Mouse (Mus musculus): ENCODE results near the gene Fam172a. TPM values are rescaled to one million over a fixed set of nuclear protein-coding genes. Genes with fewer than 3 reads are reported as not detected.

The Fam172a gene
- polyA plus RNA-seq, 1 experiment = 4.0 TPM

DNA sequence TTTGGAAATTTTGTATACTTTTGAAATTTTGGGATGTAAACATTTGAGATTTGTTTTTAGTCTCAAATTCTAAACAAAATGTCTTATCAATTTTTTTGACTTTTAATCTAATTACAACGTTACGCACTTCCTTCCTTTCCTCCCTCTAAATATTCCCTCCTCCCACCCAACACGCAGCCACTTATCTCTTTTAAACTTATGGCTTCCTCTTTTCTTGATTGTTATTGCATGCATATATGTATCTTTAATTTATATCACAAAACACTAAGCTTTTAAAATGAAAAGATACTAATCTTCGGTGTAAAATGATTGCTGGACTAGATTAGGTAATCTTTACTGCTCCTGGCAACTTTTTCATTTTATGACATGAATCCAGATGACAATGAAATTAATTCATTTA, 124.3 kb downstream of the Fam172a start:
- Histone ChIP-seq H3K4me3 (ENCODE audit: control insufficient read depth, low read depth, low read length) (no peak overlapping the region), H3K4me1 (ENCODE audit: control insufficient read depth, insufficient read depth, low read length) (no peaks in the 10 kb centered on the region), H3K27me3 (ENCODE audit: control insufficient read depth, insufficient read depth, low read length) (no peaks in the 10 kb centered on the region), H3K27ac (ENCODE audit: control insufficient read depth, insufficient read depth, low read depth, low read length) (no peak overlapping the region), H3K36me3 (ENCODE audit: control insufficient read depth, insufficient read depth, low read length) (no peaks in the 10 kb centered on the region)
- no peak for TF ChIP-seq CTCF (IDR thresholded peaks at IDR 0.05; ENCODE audit: control insufficient read depth, insufficient read depth, insufficient replicate concordance, low read depth, low read length)
- no peak for TF ChIP-seq POLR2A (IDR thresholded peaks at IDR 0.05; ENCODE audit: control insufficient read depth, low read depth, low read length)

DNA sequence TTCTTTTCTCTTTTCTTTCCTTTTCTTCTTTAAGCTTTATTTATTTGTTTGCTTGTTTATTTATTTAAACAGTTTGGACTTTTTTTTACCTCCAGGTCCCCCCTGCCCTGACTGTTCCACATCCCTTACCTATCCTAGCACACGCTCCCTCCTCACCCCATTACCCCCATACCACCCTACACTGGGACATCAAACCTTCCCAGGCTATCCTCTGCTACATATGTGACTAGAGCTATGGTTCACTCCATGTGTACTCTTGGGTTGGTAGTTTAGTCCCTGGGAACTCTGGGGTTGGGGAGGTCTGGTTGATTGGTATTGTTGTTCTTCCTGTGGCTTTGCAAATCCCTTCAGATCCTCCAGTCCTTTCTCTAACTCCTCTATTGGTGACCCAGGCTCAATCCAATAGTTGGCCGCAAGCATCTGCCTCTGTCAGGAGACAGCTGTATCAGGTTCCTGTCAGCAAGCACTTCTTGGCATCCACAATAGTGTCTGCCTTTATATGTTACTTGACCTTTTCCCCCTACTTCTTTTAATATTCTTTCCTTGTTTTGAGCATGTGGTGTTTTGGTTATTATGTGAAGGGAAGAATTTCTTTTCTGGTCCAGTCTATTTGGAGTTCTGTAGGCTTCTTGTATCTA, 141.3 kb downstream of the Fam172a start:
- no peak for TF ChIP-seq CTCF (IDR thresholded peaks at IDR 0.05; ENCODE audit: control insufficient read depth, insufficient read depth, insufficient replicate concordance, low read depth, low read length)
- TF ChIP-seq POLR2A (IDR thresholded peaks at IDR 0.05; ENCODE audit: control insufficient read depth, low read depth, low read length) = no peak
- H3K27me3 ChIP-seq (ENCODE audit: control insufficient read depth, insufficient read depth, low read length) = no peaks in the 10 kb centered on the region
- H3K36me3 ChIP-seq (ENCODE audit: control insufficient read depth, insufficient read depth, low read length) = no peaks in the 10 kb centered on the region
- H3K4me3 ChIP-seq (ENCODE audit: control insufficient read depth, low read depth, low read length) = no peak overlapping the region
- H3K4me1 ChIP-seq (ENCODE audit: control insufficient read depth, insufficient read depth, low read length) = no peaks in the 10 kb centered on the region
- no peak overlapping the region for H3K27ac ChIP-seq (ENCODE audit: control insufficient read depth, insufficient read depth, low read depth, low read length)

DNA sequence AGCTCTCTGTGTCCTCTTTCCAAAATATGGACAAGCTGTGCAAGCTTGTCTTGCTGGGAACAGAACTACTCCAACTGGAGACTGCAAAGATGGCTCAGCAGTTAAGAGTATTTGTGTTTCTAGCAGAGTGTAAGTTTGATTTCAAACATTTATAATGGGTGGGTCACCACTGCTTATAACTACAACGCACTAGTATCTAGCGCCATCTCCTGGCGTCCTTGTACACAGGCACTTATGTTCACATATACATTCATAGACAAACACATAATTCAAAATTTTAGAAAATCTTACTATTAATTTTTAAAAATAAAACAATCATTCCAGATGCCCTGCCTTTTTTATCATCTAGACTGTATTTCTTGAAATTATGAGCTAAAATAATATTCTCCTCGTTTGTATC, 147.0 kb downstream of the Fam172a start:
- H3K4me1 ChIP-seq (ENCODE audit: control insufficient read depth, insufficient read depth, low read length) = no peaks in the 10 kb centered on the region
- H3K36me3 ChIP-seq (ENCODE audit: control insufficient read depth, insufficient read depth, low read length) = no peaks in the 10 kb centered on the region
- no peak overlapping the region for H3K4me3 ChIP-seq (ENCODE audit: control insufficient read depth, low read depth, low read length)
- no peak overlapping the region for H3K27ac ChIP-seq (ENCODE audit: control insufficient read depth, insufficient read depth, low read depth, low read length)
- no peak for TF ChIP-seq POLR2A (IDR thresholded peaks at IDR 0.05; ENCODE audit: control insufficient read depth, low read depth, low read length)
- no peak for TF ChIP-seq CTCF (IDR thresholded peaks at IDR 0.05; ENCODE audit: control insufficient read depth, insufficient read depth, insufficient replicate concordance, low read depth, low read length)
- H3K27me3 ChIP-seq (ENCODE audit: control insufficient read depth, insufficient read depth, low read length) = no peaks in the 10 kb centered on the region

DNA sequence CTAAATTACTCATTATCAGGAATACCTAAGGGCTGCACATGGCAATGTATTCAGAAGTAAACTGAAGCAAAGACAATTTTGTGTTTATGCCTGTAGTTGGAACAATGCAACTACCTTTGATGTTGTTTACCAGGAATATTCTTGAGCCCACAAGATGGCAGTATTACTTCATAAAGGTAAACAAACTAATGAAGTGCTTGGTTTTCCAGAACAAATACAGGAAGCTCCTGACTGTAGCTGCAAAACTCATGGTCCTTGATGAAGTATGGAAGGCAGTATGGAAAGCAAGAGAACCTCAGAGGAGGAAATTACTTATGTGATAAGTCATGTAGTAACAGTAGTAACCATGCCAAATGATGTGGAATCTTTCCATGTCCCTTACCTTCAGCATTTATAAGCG, 163.0 kb downstream of the Fam172a start:
- TF ChIP-seq CTCF (IDR thresholded peaks at IDR 0.05; ENCODE audit: control insufficient read depth, insufficient read depth, insufficient replicate concordance, low read depth, low read length) (no peak), POLR2A (IDR thresholded peaks at IDR 0.05; ENCODE audit: control insufficient read depth, low read depth, low read length) (no peak)
- H3K36me3 ChIP-seq (ENCODE audit: control insufficient read depth, insufficient read depth, low read length) = no peaks in the 10 kb centered on the region
- no peaks in the 10 kb centered on the region for H3K4me1 ChIP-seq (ENCODE audit: control insufficient read depth, insufficient read depth, low read length)
- H3K4me3 ChIP-seq (ENCODE audit: control insufficient read depth, low read depth, low read length) = no peak overlapping the region
- H3K27ac ChIP-seq (ENCODE audit: control insufficient read depth, insufficient read depth, low read depth, low read length) = no peak overlapping the region
- H3K27me3 ChIP-seq (ENCODE audit: control insufficient read depth, insufficient read depth, low read length) = no peaks in the 10 kb centered on the region

DNA sequence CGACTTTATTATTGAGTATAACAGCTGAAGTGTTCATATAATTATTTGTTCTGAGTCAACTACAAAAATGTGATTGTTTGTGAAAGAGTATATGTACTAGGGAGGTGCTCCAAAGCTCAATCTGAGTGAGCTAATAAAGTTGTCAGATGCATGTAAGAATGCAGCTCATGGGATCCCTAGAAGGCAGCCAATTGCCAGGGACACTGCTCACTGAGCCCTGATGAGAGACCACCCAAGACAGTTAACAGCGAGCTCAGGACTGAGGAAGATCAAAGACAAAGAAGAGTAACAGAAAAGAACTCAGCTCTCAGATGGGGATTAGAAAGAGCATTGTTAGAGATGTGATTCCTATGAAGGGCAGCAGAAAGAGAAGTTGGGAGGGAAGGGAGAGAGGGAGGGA, 166.5 kb downstream of the Fam172a start:
- TF ChIP-seq CTCF (IDR thresholded peaks at IDR 0.05; ENCODE audit: control insufficient read depth, insufficient read depth, insufficient replicate concordance, low read depth, low read length) (no peak), POLR2A (IDR thresholded peaks at IDR 0.05; ENCODE audit: control insufficient read depth, low read depth, low read length) (no peak)
- H3K27ac ChIP-seq (ENCODE audit: control insufficient read depth, insufficient read depth, low read depth, low read length) = no peak overlapping the region

DNA sequence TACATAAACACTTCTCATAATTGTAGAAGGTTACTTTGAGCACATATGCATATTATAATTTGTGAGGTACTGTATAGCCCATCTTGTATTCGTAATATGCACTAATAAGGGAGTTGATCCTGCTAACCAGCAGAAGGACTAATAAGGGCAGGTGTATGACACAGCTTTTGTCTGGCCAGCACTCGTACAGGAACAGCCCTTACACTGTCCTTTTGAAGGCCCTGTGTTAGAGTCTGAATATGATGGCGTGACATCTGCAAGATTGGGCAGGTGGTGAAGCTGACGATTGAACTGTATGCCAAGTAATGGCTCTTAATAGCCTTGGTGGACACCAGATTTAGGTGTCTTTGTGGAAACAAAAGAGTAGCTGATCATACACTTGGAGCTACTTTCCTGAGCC, 176.3 kb downstream of the Fam172a start:
- Histone ChIP-seq H3K27me3 (ENCODE audit: control insufficient read depth, insufficient read depth, low read length) (no peaks in the 10 kb centered on the region), H3K4me1 (ENCODE audit: control insufficient read depth, insufficient read depth, low read length) (no peaks in the 10 kb centered on the region), H3K36me3 (ENCODE audit: control insufficient read depth, insufficient read depth, low read length) (no peaks in the 10 kb centered on the region), H3K4me3 (ENCODE audit: control insufficient read depth, low read depth, low read length) (no peak overlapping the region), H3K27ac (ENCODE audit: control insufficient read depth, insufficient read depth, low read depth, low read length) (no peak overlapping the region)
- no peak for TF ChIP-seq CTCF (IDR thresholded peaks at IDR 0.05; ENCODE audit: control insufficient read depth, insufficient read depth, insufficient replicate concordance, low read depth, low read length)
- TF ChIP-seq POLR2A (IDR thresholded peaks at IDR 0.05; ENCODE audit: control insufficient read depth, low read depth, low read length) = no peak

More for the DNA sequence above, 166.5 kb downstream of the Fam172a start:
- H3K4me1 ChIP-seq (ENCODE audit: control insufficient read depth, insufficient read depth, low read length) = no peaks in the 10 kb centered on the region
- no peak overlapping the region for H3K4me3 ChIP-seq (ENCODE audit: control insufficient read depth, low read depth, low read length)
- H3K27me3 ChIP-seq (ENCODE audit: control insufficient read depth, insufficient read depth, low read length) = no peaks in the 10 kb centered on the region
- H3K36me3 ChIP-seq (ENCODE audit: control insufficient read depth, insufficient read depth, low read length) = no peaks in the 10 kb centered on the region

DNA sequence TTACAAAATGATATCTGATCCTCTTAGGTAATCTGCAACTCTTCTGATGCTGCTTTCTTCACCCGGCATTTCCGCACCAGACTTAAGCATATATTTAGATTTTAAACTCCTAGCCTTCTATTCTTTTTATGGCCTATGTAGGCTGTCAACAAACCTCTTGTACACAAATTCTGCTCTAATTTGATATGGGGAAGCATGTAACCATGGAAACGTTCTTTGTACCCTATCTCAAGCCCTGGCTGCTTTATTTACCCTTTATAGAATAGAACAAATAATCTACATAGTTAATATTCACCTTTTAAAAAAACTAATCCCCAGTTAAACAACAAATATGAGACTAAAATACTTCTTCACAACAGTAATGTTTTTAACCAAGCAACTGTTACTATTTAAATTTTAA, 176.7 kb downstream of the Fam172a start:
- no peak overlapping the region for H3K27ac ChIP-seq (ENCODE audit: control insufficient read depth, insufficient read depth, low read depth, low read length)
- H3K4me3 ChIP-seq (ENCODE audit: control insufficient read depth, low read depth, low read length) = no peak overlapping the region
- H3K36me3 ChIP-seq (ENCODE audit: control insufficient read depth, insufficient read depth, low read length) = no peaks in the 10 kb centered on the region
- H3K4me1 ChIP-seq (ENCODE audit: control insufficient read depth, insufficient read depth, low read length) = no peaks in the 10 kb centered on the region
- no peaks in the 10 kb centered on the region for H3K27me3 ChIP-seq (ENCODE audit: control insufficient read depth, insufficient read depth, low read length)
- TF ChIP-seq CTCF (IDR thresholded peaks at IDR 0.05; ENCODE audit: control insufficient read depth, insufficient read depth, insufficient replicate concordance, low read depth, low read length) (no peak), POLR2A (IDR thresholded peaks at IDR 0.05; ENCODE audit: control insufficient read depth, low read depth, low read length) (no peak)

All from testis, adult 2 months (tissue).